Mouse (Mus musculus): ENCODE results near the gene Stard13.

- no peak for TF ChIP-seq CTCF (IDR thresholded peaks at IDR 0.05; ENCODE audit: low read depth, low read length)
- TF ChIP-seq POLR2A (IDR thresholded peaks at IDR 0.05; ENCODE audit: extremely low read depth, insufficient read depth, low read length), result no peak
Measured at GRCm38 (mm10) chr5:151071430-151071829, 162.2 kb downstream of the Stard13 start.
